Mouse (Mus musculus) adrenal gland, adult 8-10 months (tissue): ENCODE data around the gene Plp2. TPM values are rescaled to one million over a fixed set of nuclear protein-coding genes. Genes with fewer than 3 reads are reported as not detected.
"Not testable (repeated sequence)": the region's sequence is repeated elsewhere in the genome, so short reads cannot be mapped to it uniquely, and the experiment has no call there.

Source experiments
- DNase-seq: peaks from one replicate; pipeline ENCODE4 v3.0.0; 2022
- total RNA-seq, 4 experiments: library from RNA; stranded (reverse); gene quantifications; 2 replicates each; pipeline ENCODE4 v1.2.4; 2022

Plp2 gene
- total RNA-seq: 10 to 100 TPM; 57.7 to 99.2 (median 78.7) TPM

DNA sequence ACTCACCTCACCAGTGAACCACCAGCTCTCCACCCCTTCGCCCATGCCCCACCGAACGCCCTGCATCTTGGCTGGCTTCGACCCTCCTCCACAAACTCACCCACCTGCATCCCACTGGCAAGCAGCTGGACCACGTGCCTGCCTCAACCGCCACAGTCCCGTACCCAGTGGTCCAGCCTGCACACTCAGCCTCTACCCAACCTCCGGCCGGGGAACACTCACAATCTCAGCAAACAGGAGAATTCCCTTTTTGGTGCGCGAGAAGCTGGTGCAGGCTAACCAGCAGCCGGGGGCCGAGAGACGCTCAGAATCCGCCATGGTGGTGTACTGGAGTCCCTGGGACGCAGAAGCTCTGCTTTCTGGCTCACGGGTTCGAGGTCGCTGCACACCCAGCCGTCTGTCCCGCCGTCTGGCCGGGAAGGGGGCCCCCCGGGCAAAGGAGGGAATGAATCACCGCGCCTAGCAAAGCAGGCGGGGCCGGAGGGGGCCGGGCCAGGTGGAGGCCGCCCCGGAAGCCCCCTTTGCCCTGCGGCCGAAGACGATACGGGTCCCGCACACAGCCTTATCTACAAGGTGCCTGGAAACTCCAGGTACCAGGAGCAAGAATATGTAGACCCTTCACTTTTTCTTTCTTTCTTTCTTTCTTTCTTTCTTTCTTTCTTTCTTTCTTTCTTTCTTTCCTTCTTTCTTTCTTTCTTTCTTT lies at the start of gene Plp2:
Gene Plp2 (minus strand): TSS at position 470 of the 703 bp plus-strand sequence.
- DNase-seq: no peak

DNA sequence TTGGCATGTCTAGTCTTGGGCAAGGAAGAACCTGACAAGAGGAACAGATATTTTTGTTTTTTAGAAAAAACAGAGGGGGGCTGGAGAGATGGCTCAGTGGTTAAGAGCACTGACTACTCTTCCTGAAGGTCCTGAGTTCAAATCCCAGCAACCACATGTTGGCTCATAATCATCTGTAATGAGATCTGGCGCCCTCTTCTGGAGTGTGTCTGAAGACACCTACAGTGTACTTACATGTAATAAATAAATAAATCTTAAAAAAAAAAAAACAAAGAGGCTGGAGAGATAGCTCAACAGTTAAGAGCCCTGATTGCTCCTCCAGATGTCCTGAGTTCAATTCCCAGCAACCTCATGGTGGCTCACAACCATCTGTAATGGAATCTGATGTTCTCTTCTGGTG lies 44.9 kb upstream of the Plp2 start:
- not testable (repeated sequence) for DNase-seq

DNA sequence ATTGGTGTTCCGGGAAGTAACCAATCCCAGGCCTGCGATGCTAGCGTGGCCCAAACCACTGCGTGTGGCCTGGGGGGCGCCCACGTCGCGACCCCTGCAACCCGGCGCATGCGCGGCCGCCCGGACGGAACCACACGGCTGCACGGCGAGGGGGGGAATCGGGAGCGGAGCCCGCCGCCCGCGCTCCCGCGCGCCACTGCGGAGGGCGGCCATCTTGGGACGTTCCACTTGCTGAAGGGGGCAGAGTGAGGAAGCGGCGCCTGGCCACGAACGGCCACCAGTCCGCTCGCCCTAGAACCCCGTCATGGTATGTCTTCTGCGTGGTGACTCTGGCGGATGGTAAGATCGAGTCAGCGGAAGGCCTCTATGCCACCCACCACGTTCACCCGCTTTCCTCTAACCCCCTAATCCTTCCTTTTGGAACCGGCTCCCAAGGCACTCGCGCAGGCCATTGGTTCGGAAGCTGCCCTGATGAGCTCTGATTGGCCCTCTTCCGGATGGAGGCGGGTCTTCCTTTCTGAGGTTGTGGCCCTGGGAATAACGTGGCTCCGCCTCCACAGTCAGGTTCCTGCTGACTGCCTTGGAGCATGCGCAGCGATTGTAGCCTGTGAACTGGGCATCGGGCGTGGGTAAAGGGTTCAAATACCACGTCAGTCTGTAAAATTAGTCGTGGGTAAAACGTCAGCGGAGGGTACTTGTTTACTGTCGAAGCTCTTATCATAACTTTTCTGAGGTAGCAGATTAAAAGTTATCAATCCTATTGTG lies 43.1 kb upstream of the Plp2 start, which contains the start of gene Wdr45:
Gene Wdr45 (plus strand): TSS at position 199 of the 765 bp plus-strand sequence.
- DNase-seq: peak; percentile 93

DNA sequence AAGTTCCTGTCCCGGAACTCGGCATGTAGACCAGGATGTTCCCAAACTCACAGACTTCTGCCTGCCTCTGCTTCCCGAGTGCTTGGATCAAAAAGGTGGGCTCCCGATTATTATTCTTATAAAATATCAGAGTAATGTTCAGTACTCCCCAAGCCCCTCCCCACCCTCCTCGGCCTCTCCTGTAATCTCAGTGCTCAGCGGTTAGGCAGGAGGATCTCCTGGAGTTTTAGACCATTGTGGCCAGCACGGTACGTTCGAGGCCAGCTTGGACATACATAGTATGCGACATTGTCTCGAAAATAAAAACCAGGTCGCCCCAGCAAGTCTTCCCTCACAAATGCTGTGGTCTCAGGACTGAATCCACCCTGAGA lies 42.6 kb upstream of the Plp2 start:
- not testable (repeated sequence) for DNase-seq

DNA sequence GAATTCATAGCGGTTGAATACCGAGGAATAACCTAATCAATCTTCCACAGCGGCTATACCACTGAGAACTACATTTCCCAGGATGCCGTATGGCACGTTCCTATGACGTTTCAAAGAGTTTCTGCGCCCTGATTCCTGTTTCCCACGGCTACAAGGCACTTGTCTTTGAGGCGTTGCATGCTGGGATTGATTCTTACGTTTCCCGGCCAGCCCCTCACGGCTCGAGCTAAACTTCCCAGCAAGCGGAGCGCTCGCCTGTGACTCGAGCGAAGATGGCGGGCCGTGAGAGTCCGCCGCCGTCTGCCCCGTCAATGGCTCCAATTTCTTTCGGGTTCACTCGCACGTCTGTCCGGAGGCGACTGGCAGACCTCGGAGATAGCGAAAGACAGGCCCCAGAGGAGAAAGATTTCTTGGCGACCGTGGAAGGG lies 25.8 kb upstream of the Plp2 start, which contains the start of gene Gpkow:
Gene Gpkow (plus strand): TSS at position 178 of the 428 bp plus-strand sequence.
- peak; percentile 83 for DNase-seq

DNA sequence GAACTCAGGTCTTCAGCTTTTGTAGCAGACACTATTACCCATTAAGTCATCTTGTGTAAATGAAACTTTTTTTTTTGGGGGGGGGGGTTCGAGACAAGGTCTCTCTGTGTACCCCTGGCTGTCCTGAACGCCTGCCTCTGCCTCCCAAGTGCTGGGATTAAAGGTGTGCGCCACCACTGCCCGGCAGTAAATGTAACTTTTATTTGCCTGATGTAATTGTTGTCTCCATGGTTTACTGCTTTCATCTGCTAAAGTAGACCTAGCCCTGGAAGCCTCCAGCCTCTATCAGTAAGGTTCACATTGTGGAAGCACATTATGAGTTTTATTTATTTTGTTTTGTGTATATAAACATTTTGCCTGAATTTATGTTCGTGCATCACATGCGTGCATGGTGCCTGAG lies 25.3 kb upstream of the Plp2 start:
- DNase-seq: no peak

DNA sequence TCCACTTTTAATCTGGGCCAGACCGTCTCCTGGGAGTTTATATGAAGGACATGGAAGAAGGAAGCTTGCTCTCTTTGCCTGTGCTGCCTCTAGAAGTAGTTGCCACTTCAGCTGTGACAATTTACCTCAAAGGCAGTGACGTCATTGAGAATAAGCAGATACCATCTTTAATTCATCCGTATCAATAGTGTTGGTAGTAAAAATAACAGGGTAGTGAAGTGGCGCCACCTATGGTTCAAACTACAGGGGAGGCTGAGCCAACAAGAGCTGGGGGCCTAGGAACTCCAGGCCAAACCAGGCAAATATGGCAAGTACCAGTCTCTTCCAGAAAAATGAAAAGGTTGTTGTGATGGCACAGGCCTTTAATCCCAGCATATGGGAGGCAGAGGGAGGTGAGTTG lies 21.7 kb upstream of the Plp2 start:
- no peak for DNase-seq

DNA sequence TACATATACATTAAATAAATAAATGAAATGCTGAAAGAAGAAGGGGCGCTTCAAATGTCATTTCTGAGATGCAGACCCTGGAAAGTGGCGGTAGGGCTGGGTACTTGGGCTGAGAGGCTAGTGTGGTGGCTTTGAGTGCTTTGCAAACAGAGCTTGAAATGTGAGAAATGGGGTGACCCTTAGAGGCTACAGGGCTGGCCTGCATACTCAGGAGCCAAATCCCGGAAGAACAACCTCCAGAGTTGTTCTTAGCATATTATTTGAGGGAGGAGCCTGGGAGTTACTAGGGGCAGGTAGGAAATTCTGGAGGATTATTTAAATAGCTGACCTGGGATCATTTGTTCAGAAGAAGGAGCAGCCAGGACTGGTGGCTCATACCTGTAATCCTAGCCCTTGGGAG lies 19.3 kb upstream of the Plp2 start:
- DNase-seq: no peak

DNA sequence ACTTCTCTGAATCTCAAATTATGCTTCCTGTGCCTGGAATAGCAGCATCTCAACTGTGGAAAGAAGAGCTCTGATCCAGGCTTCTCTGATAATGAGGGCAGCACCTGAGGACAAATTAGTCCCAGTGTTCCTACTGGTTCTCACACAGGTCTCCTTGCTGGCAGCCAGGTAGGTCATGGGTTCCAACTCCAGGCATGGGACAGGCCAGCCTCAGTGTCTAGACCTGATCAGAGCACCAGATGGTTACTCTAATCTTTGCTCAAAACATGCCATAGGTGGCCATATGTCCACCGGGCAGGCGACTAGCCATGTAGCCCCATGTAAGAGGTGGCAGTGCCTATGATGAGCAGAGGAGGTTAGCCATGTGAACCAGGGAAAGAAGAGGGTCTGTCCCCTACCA lies 17.1 kb upstream of the Plp2 start:
- no peak for DNase-seq

DNA sequence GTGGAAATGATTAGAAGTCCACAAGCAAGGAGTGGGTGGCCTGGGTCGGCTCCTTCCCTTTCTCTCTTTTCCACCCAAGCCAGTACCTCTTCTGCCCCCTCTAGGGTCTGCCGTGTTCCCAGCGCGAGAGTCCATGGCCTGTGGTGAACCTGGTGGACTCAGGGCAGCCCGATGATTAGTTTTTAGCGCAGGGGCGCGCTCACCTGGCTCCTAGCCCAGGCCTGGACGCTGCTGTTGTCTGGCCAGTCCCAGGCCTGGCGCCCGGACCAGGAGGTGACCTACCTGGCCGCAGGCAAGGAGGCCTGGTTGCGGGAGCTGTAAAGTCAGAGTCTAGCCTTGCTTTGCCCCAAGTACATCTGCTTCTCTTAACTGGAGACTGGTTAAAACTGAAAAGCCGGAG lies 9.7 kb upstream of the Plp2 start, which contains the start of gene Magix:
Gene Magix (minus strand): TSS at position 388 of the 400 bp plus-strand sequence.
- DNase-seq: no peak

DNA sequence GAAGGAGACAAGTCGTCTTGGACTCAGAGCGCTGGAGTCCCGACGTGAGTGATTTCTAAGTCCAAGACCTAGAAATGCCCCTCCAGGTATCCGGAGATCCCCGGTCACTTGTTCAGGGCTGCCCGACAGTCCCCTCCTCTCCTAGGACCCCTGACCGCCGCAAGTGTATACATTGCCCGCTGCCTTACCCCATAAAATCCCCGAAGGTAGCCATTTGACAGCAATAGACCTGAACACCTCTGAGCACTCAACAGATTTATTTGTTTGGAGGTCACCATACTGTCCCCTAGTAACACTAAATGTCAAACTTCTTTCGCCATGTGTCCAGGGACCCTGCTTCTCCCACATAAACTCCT lies 8.8 kb upstream of the Plp2 start:
- no peak for DNase-seq

DNA sequence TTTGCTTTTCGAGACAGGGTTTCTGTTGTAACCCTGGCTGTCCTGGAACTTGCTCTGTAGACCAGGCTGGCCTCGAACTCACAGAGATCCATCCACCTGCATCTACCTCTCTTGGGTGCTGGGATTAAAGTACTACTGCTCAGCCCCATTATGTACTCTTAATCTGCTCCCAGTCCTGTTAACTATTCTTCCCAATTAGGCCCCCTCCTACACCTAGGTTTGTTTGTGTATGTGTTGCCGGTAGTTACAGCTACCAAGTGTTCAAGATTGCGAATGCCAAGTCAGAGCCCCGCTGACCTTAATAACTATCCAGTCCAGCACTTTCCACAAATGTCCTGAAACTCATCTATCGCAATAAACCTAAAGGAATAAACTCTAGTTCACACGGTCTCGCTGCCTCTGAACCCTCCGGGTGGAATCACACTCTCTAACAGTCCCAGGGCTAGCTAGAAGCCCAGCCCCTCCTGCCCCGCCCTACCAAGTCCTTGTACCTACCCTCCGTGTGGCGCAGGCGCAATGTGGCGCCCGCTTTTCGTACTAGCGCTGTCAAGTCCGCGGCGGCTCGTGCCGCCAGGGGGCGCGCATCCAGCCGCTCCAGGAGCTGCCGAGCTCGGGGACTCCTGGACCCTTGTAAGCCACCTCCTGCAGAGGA lies 8.3 kb upstream of the Plp2 start:
- peak; percentile 82 for DNase-seq

DNA sequence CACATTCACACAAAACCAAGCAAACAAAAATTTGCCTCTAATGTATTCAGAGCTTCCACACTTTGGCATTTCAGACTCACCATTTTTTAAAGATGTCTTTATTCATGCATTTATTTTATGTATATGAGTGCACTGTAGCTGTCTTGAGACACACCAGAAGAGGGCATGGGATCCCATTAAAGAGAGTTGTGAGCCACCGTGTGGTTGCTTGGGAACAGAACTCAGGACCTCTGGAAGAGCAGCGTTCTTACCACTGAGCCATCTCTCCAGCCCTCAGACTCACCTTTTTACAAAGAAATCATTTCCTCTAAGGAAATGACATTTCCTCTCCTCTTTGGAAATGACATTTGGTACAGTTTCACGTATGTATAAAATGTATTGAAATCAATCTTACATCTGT lies 7.8 kb upstream of the Plp2 start:
- no peak for DNase-seq

DNA sequence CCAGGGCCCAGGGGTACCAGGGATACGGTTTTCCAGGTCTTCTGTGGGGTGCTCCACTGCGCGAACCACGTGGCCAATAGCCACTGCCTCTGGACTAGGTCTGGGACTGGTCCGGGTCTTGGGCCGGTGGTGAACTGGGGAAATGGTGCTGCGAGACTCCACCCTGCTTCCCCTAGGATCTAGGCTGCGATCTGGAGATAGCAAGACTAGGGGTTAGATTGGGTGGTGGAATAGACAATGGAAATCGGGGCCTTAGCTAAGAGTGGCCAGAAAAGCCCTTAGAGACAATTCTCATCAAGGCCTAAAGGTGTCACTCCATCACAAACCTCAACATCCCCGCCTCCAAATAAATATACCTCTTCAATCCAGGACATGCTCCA lies 3.8 kb upstream of the Plp2 start:
- DNase-seq: no peak

DNA sequence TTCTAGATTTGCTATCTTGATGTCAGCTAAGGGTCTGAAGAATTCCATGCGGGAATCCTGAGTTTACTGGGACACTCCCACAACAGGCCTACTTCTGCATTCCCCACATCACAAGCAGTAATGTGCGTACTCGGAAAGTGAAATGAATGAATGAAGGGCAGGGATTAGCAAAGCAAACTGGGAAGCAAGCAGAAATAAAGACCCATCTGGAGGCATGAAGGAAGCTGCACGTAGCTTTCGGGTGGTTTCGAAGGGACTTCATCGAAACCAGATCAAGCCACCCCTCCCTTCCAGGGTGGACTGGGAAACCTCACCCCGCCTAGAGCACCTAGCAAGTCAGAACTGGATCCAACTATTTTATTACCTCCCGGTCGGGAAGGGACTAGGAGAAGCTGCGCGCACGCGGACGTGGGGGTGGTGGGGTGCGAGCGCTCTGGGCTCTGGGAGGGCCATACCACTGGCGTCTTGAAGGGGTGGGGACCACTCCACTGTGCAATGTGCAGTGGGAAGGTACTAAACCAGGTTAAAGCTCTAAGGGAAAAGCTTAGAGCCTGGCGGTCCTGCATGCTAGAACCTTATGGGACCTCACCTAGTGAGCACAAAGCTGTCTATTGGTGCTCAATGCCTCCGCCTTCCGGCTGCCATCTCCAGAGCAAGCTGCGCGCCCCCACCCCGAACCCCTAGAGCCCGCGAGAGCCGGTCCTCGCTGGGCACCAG lies 3.3 kb upstream of the Plp2 start:
- no peak for DNase-seq

DNA sequence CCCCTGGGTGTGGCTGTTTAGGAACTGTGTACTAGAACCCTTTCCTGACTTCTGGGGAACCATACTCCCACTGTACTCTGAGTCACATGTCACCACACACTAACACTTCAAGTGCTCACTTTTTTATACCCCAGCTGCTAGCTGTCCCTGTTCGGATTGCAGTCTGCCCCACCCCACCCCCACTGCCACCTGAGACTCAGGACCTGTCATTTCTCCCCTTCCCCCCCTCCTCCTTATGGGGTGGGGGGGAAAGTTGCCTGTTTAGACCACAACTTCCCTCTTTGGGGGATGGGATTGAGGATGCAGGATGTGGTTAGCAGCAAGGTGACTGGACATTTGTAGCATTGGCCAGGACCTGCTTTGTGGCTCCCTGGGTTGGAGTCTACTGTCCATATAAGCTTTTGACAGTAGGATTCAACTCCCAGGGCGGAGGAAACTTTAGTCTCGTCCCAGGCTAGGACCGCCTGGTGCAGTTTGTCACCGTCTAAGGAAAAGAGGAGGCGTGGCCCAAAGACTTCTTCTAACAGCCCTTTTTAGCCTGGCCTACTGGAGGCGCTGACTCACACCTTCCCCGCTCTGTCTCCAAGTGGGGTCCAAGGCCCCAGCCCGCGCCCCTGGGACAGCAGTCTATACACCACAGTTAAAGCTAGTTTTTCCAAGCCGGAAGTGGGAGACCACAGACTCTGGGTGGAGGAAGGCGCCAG lies 2.5 kb upstream of the Plp2 start:
- DNase-seq: no peak

DNA sequence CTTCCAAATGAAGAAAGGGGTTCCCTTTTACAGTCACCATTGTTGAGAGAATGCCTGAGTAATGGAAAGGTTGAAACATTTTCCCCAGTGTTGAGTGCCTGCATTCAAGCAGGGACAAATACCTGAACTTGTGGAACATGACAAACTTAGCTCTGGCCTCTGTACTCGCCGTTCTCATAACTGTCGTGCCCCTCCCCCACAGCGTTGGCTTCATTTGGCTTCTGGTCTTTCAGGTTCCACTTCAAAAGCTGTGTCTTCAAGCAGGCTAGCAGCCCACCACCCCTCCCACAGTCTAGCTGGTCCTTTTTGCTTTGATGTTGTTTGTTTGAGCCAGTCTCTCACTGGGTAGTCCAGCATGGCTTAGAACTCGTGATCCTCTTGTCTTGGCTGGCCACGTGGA lies 1.5 kb upstream of the Plp2 start:
- DNase-seq: no peak

DNA sequence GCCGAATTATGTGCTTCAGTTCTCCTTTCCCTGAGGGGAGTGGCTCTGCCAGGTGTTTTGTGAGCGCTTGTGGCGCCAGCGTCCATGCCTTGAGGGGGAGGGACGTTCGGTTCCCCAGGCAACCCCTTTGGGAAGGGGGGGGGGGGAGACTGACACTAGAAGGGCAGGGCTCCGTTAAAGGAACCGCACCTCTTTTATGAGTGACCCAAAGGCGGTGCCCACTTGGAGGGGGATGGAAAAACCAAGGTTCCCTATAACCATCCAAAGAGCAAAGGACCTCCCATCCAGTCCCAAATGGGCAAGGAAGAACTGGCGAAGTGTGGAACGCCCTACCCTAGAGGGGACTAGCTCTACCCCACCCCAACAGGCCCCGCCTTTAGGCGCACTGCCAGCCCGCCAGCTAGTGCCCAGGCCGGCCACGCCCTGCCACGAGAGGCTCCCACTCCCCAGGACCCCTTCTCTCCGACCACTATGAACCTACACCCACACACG lies 754 bp downstream of the Plp2 start:
- DNase-seq: peak; percentile 53

DNA sequence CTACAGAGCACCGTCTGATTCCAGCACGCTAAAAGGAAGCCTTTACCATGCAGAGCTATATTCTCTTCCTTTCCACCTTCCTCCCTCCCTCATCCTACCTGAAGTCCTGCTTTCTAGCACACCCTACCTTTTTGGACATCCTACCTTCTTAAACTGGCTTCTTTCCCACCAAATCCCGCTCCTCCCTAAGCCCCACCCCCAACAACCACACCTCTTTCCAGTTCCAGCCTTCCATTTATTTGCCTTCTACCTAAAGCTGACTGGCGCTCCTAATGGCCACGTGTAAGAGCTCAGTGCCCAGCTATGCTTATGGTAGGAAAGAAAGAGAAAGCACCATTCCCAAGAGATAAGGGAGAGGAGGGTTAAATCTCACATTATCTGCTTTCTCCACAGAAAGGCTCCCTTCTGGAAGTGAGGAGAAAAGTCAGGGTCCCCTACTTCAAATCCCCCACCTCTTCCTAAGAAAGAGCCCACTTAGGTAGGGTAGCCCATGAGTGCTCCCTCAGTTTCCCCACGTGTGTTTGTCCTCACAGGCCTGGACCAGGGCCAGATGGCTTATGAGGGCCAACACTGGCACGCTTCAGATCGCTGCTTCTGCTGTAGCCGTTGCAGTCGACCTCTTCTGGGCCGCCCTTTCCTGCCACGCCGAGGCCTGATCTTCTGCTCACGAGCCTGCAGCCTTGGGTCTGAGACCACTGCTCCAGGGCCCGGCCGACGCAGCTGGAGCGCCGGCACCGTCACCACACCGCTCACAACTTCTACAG lies 5.3 kb downstream of the Plp2 start:
- no peak for DNase-seq

DNA sequence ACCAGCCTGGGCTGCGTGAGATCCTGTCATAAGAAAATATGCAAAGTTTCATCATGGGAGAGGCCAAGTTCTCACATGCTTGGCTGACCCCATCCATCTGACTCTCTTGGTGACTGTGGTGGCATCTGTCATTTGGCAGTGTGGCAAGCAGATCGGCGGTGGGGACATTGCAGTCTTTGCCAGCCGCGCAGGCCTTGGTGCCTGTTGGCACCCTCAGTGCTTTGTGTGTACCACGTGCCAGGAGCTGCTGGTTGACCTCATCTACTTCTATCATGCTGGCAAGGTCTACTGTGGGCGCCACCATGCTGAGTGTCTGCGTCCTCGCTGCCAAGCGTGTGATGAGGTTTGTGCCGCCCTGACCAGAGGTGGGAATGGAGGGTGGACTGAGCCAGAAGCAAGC lies 6.4 kb downstream of the Plp2 start:
- no peak for DNase-seq

DNA sequence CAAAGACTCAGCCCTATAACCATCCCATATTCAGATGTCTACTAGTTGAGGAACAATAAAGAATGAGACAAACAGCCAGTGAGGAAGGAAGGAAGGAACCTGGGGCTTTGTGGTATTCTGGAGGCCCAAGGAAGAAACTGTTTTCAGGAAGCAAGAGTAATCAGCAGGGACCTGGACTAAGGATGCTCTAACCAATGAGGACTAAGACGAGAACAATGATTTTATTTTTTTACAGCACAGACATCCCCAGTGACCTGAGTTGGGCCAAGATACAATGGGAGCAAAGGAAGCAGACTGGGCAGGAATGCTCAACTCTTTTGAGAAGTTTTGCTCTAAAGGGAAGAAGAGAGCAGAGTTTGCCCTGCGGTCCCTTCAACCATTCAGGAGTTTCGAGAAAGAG lies 8.3 kb downstream of the Plp2 start:
- no peak for DNase-seq
